Mouse (Mus musculus): ENCODE results near the gene 1700019N19Rik. TPM values are rescaled to one million over a fixed set of nuclear protein-coding genes. Genes with fewer than 3 reads are reported as not detected.

1700019N19Rik gene
- total RNA-seq, 2 experiments from 2014 or later, result not detected

Other genes starting within 250 kb of the 1700019N19Rik start
- 1 to 10 TPM in 1 of 2 experiments, under 1 TPM in 1; 0.98 to 1.4 TPM for gene Pnlip, start 142.0 kb downstream of the 1700019N19Rik start, total RNA-seq (2021)
- gene Pnliprp1, start 65.6 kb downstream of the 1700019N19Rik start, total RNA-seq (2021), result not detected
- gene Pnliprp2, start 34.7 kb downstream of the 1700019N19Rik start, total RNA-seq (2021), result not detected
- gene Eno4, start 149.0 kb upstream of the 1700019N19Rik start, total RNA-seq (2021), result 1 to 10 TPM; 1.2 to 1.5 TPM
- 100 to 1,000 TPM; 236 to 241 TPM for gene Hspa12a, start 149.2 kb upstream of the 1700019N19Rik start, total RNA-seq (2021)

Measured in layer of hippocampus, postnatal 25 days (tissue).